Mouse (Mus musculus): Measurements from ENCODE around the gene Gm20765. TPM values are rescaled to one million over a fixed set of nuclear protein-coding genes. Genes with fewer than 3 reads are reported as not detected.
"Not testable (repeated sequence)": the region's sequence is repeated elsewhere in the genome, so short reads cannot be mapped to it uniquely, and the experiment has no call there.

Gene Gm20765
- not detected in 2 replicates for polyA plus RNA-seq (2015; fragmentation: Nextera tagmentation; extraction: Ambion mirVana)

DNA sequence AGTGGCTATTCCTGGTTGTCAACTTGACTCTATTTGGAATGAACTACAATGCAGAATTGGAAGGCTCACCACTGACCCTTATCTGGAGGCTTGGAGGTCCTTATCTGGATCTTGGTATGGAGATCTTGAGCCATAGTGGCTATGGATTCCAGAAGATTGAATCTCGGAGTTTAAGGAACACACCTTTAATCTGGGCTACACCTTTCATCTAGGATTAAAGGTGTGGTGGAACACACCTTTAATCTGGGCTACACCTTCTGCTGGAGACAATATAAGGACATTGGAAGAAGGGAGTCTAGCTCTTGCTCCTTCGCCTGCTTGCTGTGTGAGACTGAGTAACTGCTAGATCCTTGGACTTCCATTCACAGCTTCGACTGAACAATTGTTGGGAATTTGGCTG is at the start of gene Gm20765:
Gene Gm20765, plus strand, starts transcription at position 301 of the 400 bp plus-strand sequence.
- not testable (repeated sequence) for ATAC-seq (ENCODE audit: low FRiP score, low read depth); H3K27ac ChIP-seq; H3K27me3 ChIP-seq; H3K36me3 ChIP-seq; H3K4me3 ChIP-seq; H3K9ac ChIP-seq; H3K4me2 ChIP-seq (replicated peaks); H3K4me1 ChIP-seq; H3K9me3 ChIP-seq
- WGBS: no CpG with 5 or more reads among the region's 3 CpGs

DNA sequence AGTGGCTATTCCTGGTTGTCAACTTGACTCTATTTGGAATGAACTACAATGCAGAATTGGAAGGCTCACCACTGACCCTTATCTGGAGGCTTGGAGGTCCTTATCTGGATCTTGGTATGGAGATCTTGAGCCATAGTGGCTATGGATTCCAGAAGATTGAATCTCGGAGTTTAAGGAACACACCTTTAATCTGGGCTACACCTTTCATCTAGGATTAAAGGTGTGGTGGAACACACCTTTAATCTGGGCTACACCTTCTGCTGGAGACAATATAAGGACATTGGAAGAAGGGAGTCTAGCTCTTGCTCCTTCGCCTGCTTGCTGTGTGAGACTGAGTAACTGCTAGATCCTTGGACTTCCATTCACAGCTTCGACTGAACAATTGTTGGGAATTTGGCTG is 42.6 kb upstream of the Gm20765 start, which contains the start of gene Gm21293:
Gene Gm21293, plus strand, starts transcription at position 301 of the 400 bp plus-strand sequence.
- H3K4me2 ChIP-seq (replicated peaks); H3K27me3 ChIP-seq; ATAC-seq (ENCODE audit: low FRiP score, low read depth); H3K9me3 ChIP-seq; H3K9ac ChIP-seq; H3K36me3 ChIP-seq; H3K27ac ChIP-seq; H3K4me1 ChIP-seq; H3K4me3 ChIP-seq: not testable (repeated sequence)
- no CpG with 5 or more reads among the region's 3 CpGs for WGBS

DNA sequence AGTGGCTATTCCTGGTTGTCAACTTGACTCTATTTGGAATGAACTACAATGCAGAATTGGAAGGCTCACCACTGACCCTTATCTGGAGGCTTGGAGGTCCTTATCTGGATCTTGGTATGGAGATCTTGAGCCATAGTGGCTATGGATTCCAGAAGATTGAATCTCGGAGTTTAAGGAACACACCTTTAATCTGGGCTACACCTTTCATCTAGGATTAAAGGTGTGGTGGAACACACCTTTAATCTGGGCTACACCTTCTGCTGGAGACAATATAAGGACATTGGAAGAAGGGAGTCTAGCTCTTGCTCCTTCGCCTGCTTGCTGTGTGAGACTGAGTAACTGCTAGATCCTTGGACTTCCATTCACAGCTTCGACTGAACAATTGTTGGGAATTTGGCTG is 34.1 kb upstream of the Gm20765 start, which contains the start of gene Gm6763:
Gene Gm6763, plus strand, starts transcription at position 301 of the 400 bp plus-strand sequence.
- H3K4me2 ChIP-seq (replicated peaks); H3K4me3 ChIP-seq; H3K27ac ChIP-seq; H3K4me1 ChIP-seq; ATAC-seq (ENCODE audit: low FRiP score, low read depth); H3K36me3 ChIP-seq; H3K9ac ChIP-seq; H3K27me3 ChIP-seq; H3K9me3 ChIP-seq: not testable (repeated sequence)
- WGBS: no CpG with 5 or more reads among the region's 3 CpGs

DNA sequence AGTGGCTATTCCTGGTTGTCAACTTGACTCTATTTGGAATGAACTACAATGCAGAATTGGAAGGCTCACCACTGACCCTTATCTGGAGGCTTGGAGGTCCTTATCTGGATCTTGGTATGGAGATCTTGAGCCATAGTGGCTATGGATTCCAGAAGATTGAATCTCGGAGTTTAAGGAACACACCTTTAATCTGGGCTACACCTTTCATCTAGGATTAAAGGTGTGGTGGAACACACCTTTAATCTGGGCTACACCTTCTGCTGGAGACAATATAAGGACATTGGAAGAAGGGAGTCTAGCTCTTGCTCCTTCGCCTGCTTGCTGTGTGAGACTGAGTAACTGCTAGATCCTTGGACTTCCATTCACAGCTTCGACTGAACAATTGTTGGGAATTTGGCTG is 25.6 kb upstream of the Gm20765 start, which contains the start of gene Gm8764:
Gene Gm8764, plus strand, starts transcription at position 301 of the 400 bp plus-strand sequence.
- not testable (repeated sequence) for H3K27me3 ChIP-seq; ATAC-seq (ENCODE audit: low FRiP score, low read depth)

DNA sequence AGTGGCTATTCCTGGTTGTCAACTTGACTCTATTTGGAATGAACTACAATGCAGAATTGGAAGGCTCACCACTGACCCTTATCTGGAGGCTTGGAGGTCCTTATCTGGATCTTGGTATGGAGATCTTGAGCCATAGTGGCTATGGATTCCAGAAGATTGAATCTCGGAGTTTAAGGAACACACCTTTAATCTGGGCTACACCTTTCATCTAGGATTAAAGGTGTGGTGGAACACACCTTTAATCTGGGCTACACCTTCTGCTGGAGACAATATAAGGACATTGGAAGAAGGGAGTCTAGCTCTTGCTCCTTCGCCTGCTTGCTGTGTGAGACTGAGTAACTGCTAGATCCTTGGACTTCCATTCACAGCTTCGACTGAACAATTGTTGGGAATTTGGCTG is 17.1 kb upstream of the Gm20765 start, which contains the start of gene Gm21304:
Gene Gm21304, plus strand, starts transcription at position 301 of the 400 bp plus-strand sequence.
- ATAC-seq (ENCODE audit: low FRiP score, low read depth): not testable (repeated sequence)

More for the DNA sequence above, 25.6 kb upstream of the Gm20765 start, which contains the start of gene Gm8764:
- H3K9ac ChIP-seq; H3K4me3 ChIP-seq; H3K4me2 ChIP-seq (replicated peaks); H3K9me3 ChIP-seq; H3K27ac ChIP-seq; H3K4me1 ChIP-seq; H3K36me3 ChIP-seq: not testable (repeated sequence)
- WGBS: no CpG with 5 or more reads among the region's 3 CpGs

DNA sequence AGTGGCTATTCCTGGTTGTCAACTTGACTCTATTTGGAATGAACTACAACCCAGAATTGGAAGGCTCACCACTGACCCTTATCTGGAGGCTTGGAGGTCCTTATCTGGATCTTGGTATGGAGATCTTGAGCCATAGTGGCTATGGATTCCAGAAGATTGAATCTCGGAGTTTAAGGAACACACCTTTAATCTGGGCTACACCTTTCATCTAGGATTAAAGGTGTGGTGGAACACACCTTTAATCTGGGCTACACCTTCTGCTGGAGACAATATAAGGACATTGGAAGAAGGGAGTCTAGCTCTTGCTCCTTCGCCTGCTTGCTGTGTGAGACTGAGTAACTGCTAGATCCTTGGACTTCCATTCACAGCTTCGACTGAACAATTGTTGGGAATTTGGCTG is 8.6 kb upstream of the Gm20765 start, which contains the start of gene Gm21312:
Gene Gm21312, plus strand, starts transcription at position 301 of the 400 bp plus-strand sequence.
- not testable (repeated sequence) for ATAC-seq (ENCODE audit: low FRiP score, low read depth); H3K4me3 ChIP-seq; H3K36me3 ChIP-seq; H3K9ac ChIP-seq; H3K9me3 ChIP-seq; H3K27ac ChIP-seq; H3K27me3 ChIP-seq; H3K4me2 ChIP-seq (replicated peaks); H3K4me1 ChIP-seq
- WGBS: no CpG with 5 or more reads among the region's 3 CpGs

More for the DNA sequence above, 17.1 kb upstream of the Gm20765 start, which contains the start of gene Gm21304:
- WGBS: no CpG with 5 or more reads among the region's 3 CpGs
- H3K4me1 ChIP-seq; H3K36me3 ChIP-seq; H3K4me3 ChIP-seq; H3K27me3 ChIP-seq; H3K4me2 ChIP-seq (replicated peaks); H3K9ac ChIP-seq; H3K27ac ChIP-seq; H3K9me3 ChIP-seq: not testable (repeated sequence)

DNA sequence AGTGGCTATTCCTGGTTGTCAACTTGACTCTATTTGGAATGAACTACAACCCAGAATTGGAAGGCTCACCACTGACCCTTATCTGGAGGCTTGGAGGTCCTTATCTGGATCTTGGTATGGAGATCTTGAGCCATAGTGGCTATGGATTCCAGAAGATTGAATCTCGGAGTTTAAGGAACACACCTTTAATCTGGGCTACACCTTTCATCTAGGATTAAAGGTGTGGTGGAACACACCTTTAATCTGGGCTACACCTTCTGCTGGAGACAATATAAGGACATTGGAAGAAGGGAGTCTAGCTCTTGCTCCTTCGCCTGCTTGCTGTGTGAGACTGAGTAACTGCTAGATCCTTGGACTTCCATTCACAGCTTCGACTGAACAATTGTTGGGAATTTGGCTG is 8.4 kb downstream of the Gm20765 start, which contains the start of gene Gm4340:
Gene Gm4340, plus strand, starts transcription at position 301 of the 400 bp plus-strand sequence.
- not testable (repeated sequence) for H3K4me2 ChIP-seq (replicated peaks); H3K4me1 ChIP-seq; ATAC-seq (ENCODE audit: low FRiP score, low read depth); H3K9ac ChIP-seq; H3K27ac ChIP-seq; H3K36me3 ChIP-seq; H3K4me3 ChIP-seq; H3K9me3 ChIP-seq; H3K27me3 ChIP-seq
- WGBS: no CpG with 5 or more reads among the region's 3 CpGs

DNA sequence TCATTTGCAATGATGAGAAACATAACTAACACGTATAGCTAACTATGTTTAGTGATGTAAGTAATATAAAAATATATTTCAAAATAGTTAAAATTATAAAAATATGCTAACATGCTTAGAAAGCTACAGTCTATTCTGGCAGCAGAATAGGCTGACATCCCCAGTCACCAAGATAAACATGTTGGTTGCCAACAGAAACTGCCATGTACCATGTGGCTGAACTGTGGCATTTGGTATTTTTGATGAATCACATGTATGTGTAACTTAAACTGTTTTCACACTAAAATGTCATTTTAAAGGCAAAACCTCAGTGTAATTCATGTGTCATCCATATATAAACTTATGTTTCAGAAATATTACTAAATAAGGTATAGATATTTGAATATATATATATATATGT is 24.3 kb downstream of the Gm20765 start:
- WGBS: 88% methylated on average over 1 of the region's 1 CpGs
- H3K27me3 ChIP-seq: no peaks in the 10 kb centered on the region
- ATAC-seq (ENCODE audit: low FRiP score, low read depth): no peak
- H3K4me3 ChIP-seq: no peak overlapping the region
- no peak overlapping the region for H3K27ac ChIP-seq
- no peaks in the 10 kb centered on the region for H3K4me1 ChIP-seq
- no peak overlapping the region for H3K9ac ChIP-seq
- no peaks in the 10 kb centered on the region for H3K36me3 ChIP-seq
- no peaks in the 10 kb centered on the region for H3K9me3 ChIP-seq
- H3K4me2 ChIP-seq (replicated peaks): no peak overlapping the region

DNA sequence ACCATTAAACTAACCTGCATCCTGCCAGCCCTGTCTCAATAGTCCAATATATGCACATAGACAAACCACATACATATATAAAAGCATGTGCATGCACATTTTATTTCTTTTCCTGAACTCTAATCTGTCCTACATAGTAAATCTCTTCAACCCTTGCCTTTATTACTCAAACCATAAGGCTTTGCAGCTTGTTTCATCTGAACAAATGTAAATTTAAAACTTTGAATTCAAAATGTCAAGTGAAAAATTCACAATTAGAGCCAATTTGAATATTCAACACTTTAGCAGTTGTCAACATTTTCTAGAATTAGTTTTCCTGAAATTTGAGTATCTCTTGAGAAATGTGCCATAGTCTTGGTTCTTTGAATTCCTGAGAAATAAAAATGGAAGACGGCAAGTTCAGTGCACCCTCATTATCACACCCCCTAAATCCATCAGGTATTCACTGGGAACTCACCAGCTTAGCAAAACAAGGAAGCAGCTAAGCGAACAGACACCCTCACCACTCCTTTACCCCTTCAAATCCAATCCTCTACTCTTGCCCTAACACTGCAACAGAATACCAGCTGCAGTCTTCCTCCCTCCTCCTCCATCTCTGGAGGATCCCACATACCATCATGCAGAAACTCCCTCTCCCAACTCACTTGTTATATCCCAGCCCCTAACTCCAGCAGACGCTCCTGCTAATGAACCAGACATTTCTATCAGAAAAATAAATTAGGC is 25.1 kb downstream of the Gm20765 start:
- Histone ChIP-seq H3K9ac (no peak overlapping the region), H3K4me2 (replicated peaks) (no peak overlapping the region), H3K36me3 (no peaks in the 10 kb centered on the region), H3K4me3 (no peak overlapping the region), H3K27me3 (no peaks in the 10 kb centered on the region), H3K9me3 (no peaks in the 10 kb centered on the region), H3K27ac (no peak overlapping the region), H3K4me1 (no peaks in the 10 kb centered on the region)
- ATAC-seq (ENCODE audit: low FRiP score, low read depth): no peak
- 60% methylated on average over 3 of the region's 3 CpGs for WGBS

DNA sequence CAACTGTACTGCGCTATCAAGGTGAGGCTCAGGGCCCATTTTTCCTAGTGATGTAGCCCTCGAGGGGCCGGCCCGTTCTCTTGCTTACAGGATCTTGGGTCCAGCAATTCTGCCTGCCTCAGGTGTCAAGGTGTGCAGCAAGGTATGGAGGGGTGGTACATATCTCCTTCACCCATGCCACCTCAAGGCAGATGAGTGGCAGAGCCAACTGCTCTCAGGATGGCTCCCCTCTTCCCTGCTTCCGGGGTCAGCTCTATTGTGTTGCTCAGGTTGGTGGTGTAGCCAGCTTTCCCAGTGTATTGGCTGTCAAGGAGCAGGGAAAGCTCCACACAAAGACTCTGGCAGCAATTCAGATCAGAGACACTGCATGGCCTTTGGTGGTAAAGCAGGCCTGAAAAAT is 29.2 kb downstream of the Gm20765 start:
- Histone ChIP-seq H3K4me2 (replicated peaks) (no peak overlapping the region), H3K4me1 (no peaks in the 10 kb centered on the region), H3K27me3 (no peaks in the 10 kb centered on the region), H3K27ac (no peak overlapping the region), H3K9me3 (no peaks in the 10 kb centered on the region), H3K9ac (no peak overlapping the region), H3K4me3 (no peak overlapping the region), H3K36me3 (no peaks in the 10 kb centered on the region)
- 88% methylated on average over 5 of the region's 5 CpGs for WGBS
- no peak for ATAC-seq (ENCODE audit: low FRiP score, low read depth)

DNA sequence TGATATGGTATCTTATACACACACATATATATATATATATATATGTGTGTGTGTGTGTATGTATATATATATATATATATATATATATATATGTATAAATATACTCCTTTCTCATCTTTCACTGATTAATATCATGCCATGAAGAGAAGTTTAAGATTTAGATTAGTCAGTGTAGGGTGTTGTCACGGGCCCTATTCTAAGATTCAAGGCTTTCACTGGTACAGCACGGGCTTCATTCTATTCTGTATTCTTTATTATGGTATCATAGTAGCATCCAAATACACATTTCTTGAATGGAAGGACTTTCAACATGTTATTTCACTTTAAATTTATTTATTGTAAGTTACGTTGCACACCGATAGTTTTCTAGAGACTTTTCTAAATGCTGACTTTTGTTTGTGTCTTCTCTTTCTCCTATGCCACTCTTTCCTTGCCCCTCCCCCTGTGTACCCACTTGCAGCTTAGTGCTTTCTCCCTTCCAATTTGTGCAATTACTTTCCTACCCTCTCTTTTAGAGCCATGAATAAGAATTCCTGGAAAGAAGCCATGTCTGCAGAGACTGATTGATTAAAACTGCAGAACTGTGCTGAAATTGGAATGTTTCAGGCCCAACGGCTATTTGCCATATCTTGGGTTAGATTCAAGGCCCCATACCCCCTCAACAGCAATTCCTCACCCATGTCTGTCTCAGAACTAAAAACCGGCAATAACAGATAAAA is 35.1 kb downstream of the Gm20765 start:
- Histone ChIP-seq H3K27me3 (no peaks in the 10 kb centered on the region), H3K9me3 (0 out of 2 replicates have a peak, but pooled peaks cover 2% of the 10 kb centered on the region), H3K4me1 (no peaks in the 10 kb centered on the region), H3K27ac (no peak overlapping the region), H3K4me3 (no peak overlapping the region), H3K4me2 (replicated peaks) (no peak overlapping the region), H3K9ac (no peak overlapping the region), H3K36me3 (no peaks in the 10 kb centered on the region)
- no peak for ATAC-seq (ENCODE audit: low FRiP score, low read depth)
- WGBS: 73% methylated on average over 6 of the region's 6 CpGs

Data from limb, embryonic 13.5 days (tissue).